Mouse (Mus musculus): ENCODE data around the gene Rnf144b. TPM values are rescaled to one million over a fixed set of nuclear protein-coding genes. Genes with fewer than 3 reads are reported as not detected.
A peak's percentile ranks its signal among the peaks of the same experiment; 100 is the strongest.

Gene Rnf144b
- total and polyA plus RNA-seq, 3 experiments: 8.0 to 31.0 (median 18.1) TPM

DNA sequence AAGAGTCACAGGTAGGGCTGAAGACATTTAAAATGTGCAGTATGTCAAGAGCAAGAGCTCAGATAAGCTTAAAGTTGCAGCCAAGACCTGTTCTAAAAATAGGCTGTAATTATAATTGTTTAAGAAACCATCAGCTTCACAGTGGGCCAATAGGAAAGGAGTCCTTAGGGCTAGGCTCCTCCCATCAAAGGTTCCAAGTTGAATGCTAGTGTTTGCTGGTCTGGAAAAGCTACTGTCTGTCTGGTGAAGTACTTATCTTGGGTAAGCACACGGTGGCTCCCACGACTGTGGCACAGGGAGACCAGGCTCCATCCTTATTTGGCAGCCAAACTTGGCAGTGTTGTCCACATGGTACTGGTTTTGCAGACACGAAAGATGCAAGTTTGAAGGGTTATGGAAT is 9.5 kb upstream of the Rnf144b start:
- no peak for DNase-seq
- Histone ChIP-seq H3K79me2 (replicated peaks; ENCODE audit: control insufficient read depth, insufficient read depth, low read length) (no peaks in the 10 kb centered on the region), H3K4me1 (ENCODE audit: control insufficient read depth, insufficient read depth, low read length) (peaks cover 2% of the 10 kb centered on the region; the same call in 1 of the 2 replicates), H3K27ac (no peak overlapping the region), H3K4me3 (no peak overlapping the region), H3K9ac (ENCODE audit: low read depth, low read length) (no peak overlapping the region), H3K27me3 (ENCODE audit: control insufficient read depth, insufficient read depth, low read length) (no peaks in the 10 kb centered on the region), H3K36me3 (ENCODE audit: control insufficient read depth, insufficient read depth, low read length) (no peaks in the 10 kb centered on the region)
- intact Hi-C loops (cut with DNase I): no loop called here
- TF ChIP-seq EP300 (IDR thresholded peaks at IDR 0.05; ENCODE audit: insufficient read depth, low read depth, low read length): no peak
- WGBS: 28% methylated on average over 3 of the region's 3 CpGs

DNA sequence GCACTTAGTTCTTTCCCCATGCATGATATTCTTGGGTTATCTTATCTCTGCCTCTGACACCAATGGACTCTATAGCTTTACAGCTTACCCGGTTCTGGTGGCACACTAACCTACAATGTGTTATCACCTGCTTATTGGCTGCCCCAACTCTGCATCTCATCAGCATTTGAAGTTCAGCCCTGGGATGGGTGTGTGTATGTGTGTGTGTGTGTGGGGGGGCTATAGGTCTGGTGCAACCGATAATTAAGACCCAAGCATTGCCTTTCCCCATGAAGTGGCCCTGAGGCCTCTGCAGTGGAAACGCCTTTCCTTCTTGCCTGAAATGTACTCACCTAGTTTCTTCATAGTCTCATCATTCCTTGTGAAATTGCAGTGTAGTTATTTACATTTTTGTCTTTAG is 6.5 kb upstream of the Rnf144b start:
- H3K9ac ChIP-seq (ENCODE audit: low read depth, low read length): no peak overlapping the region
- 76% methylated on average over 3 of the region's 3 CpGs for WGBS
- peaks cover 2% of the 10 kb centered on the region; the same call in 1 of the 2 replicates for H3K4me1 ChIP-seq (ENCODE audit: control insufficient read depth, insufficient read depth, low read length)
- intact Hi-C loops (cut with DNase I): no loop called here
- H3K27ac ChIP-seq: no peak overlapping the region
- no peak for TF ChIP-seq CTCF (IDR thresholded peaks at IDR 0.05)
- no peak for TF ChIP-seq EP300 (IDR thresholded peaks at IDR 0.05; ENCODE audit: insufficient read depth, low read depth, low read length)
- TF ChIP-seq POLR2A (IDR thresholded peaks at IDR 0.05; ENCODE audit: insufficient read depth, low read depth, low read length): no peak
- DNase-seq: no peak
- no peaks in the 10 kb centered on the region for H3K79me2 ChIP-seq (replicated peaks; ENCODE audit: control insufficient read depth, insufficient read depth, low read length)
- no peak overlapping the region for H3K4me3 ChIP-seq
- no peaks in the 10 kb centered on the region for H3K27me3 ChIP-seq (ENCODE audit: control insufficient read depth, insufficient read depth, low read length)
- H3K36me3 ChIP-seq (ENCODE audit: control insufficient read depth, insufficient read depth, low read length): no peaks in the 10 kb centered on the region

DNA sequence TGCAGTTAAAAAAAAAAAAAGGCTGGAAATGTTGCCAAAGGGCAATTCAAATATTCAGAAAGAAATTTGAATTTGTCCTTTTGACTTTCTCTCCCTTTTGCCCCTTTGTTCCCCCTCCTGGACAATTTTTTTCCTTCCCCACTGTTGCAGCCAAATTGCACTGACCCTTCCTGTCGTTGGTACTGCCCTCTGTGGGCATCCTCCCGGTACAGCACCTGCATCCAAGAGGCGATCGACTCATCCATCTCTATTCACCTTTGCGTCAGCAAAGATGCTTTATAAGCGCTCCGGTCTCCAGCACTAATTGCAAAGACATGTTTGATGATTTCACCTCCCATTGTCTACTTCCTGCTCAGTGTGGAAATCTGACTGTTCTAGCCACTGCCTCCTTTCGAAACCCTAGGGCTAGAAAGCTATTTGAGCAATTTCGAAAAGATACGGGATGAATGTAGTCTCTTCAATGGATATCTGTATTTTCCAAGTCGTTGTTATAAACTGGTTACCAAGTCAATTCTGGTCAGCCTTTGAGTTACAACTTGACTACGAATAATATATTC is 1.0 kb upstream of the Rnf144b start:
- H3K4me3 ChIP-seq: no peak overlapping the region
- 35% methylated on average over 12 of the region's 12 CpGs for WGBS
- intact Hi-C loops (cut with DNase I): no loop called here
- no peak for DNase-seq
- no peak overlapping the region for H3K9ac ChIP-seq (ENCODE audit: low read depth, low read length)
- peak; percentile 44 for TF ChIP-seq CTCF (IDR thresholded peaks at IDR 0.05)
- no peak for TF ChIP-seq EP300 (IDR thresholded peaks at IDR 0.05; ENCODE audit: insufficient read depth, low read depth, low read length)
- H3K27me3 ChIP-seq (ENCODE audit: control insufficient read depth, insufficient read depth, low read length): no peaks in the 10 kb centered on the region
- no peaks in the 10 kb centered on the region for H3K36me3 ChIP-seq (ENCODE audit: control insufficient read depth, insufficient read depth, low read length)
- H3K4me1 ChIP-seq (ENCODE audit: control insufficient read depth, insufficient read depth, low read length): no peaks in the 10 kb centered on the region
- no peak overlapping the region for H3K27ac ChIP-seq
- no peaks in the 10 kb centered on the region for H3K79me2 ChIP-seq (replicated peaks; ENCODE audit: control insufficient read depth, insufficient read depth, low read length)

DNA sequence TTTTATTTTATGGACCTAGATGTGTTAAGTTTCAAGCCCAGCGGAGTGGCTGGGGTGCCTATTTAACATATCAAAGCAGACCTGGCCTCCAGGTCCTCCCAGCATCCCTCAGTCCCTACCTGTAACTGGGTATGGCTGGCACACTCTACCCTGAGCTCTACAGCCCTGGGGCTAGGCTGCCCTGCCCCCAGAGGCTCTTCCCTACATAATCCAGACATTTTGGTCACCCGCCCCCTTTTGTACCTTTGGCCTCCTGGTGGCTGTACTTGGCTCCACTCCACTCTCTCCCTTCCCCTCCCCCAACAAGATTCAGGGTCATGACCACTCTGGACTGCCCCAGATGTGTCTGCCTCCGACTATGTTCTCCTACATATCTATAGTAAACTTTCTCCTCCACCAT is 2.0 kb downstream of the Rnf144b start:
- Histone ChIP-seq H3K27ac (no peak overlapping the region), H3K27me3 (ENCODE audit: control insufficient read depth, insufficient read depth, low read length) (no peaks in the 10 kb centered on the region), H3K4me1 (ENCODE audit: control insufficient read depth, insufficient read depth, low read length) (no peaks in the 10 kb centered on the region), H3K4me3 (no peak overlapping the region), H3K9ac (ENCODE audit: low read depth, low read length) (no peak overlapping the region), H3K79me2 (replicated peaks; ENCODE audit: control insufficient read depth, insufficient read depth, low read length) (no peaks in the 10 kb centered on the region), H3K36me3 (ENCODE audit: control insufficient read depth, insufficient read depth, low read length) (no peaks in the 10 kb centered on the region)
- intact Hi-C loops (cut with DNase I): no loop called here
- TF ChIP-seq POLR2A (IDR thresholded peaks at IDR 0.05; ENCODE audit: insufficient read depth, low read depth, low read length) (no peak), CTCF (IDR thresholded peaks at IDR 0.05) (no peak), EP300 (IDR thresholded peaks at IDR 0.05; ENCODE audit: insufficient read depth, low read depth, low read length) (no peak)
- WGBS: 65% methylated on average over 3 of the region's 3 CpGs
- no peak for DNase-seq

DNA sequence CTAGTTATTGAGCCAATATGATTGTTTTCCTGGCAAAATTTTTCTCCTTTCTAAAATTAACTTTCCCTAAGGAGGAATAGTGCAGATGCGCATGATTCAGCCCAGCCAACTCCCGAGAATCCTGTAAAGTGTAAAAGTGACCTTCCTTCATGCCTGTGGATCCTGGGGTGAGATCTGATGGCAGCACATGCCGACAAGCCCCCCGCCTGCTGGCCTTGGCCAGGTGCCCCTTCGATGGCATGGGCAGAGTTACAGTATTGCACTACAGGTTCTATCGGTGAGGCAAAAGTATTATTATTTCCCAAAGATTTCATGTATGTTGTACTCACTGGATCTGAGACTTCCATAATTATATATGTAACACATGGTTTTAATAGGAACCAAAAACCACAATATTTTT is 2.5 kb downstream of the Rnf144b start:
- no peak for DNase-seq
- Histone ChIP-seq H3K4me1 (ENCODE audit: control insufficient read depth, insufficient read depth, low read length) (no peaks in the 10 kb centered on the region), H3K27me3 (ENCODE audit: control insufficient read depth, insufficient read depth, low read length) (no peaks in the 10 kb centered on the region), H3K79me2 (replicated peaks; ENCODE audit: control insufficient read depth, insufficient read depth, low read length) (no peaks in the 10 kb centered on the region), H3K4me3 (no peak overlapping the region), H3K27ac (no peak overlapping the region), H3K9ac (ENCODE audit: low read depth, low read length) (no peak overlapping the region), H3K36me3 (ENCODE audit: control insufficient read depth, insufficient read depth, low read length) (no peaks in the 10 kb centered on the region)
- intact Hi-C loops (cut with DNase I): no loop called here
- TF ChIP-seq POLR2A (IDR thresholded peaks at IDR 0.05; ENCODE audit: insufficient read depth, low read depth, low read length) (no peak), EP300 (IDR thresholded peaks at IDR 0.05; ENCODE audit: insufficient read depth, low read depth, low read length) (no peak), CTCF (IDR thresholded peaks at IDR 0.05) (no peak)
- 73% methylated on average over 6 of the region's 6 CpGs for WGBS

DNA sequence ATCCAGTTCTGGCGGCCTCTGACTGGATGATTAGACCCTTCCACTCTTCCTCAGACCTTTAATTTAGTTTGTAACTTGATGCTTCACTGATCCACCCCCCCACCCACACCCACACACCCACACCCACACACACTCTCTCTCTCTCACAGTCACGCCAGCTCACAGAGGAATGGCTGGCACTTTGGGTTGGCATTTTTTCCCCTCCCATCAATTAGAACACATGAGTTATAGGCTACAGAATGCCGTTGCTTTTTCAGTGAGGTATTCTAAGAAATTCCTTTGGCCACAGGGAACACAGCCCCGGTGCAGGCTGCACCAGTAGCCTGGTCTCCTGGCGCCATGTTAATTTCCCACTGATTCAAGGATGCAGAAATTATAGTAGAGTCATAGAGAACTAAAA is 3.1 kb downstream of the Rnf144b start:
- H3K36me3 ChIP-seq (ENCODE audit: control insufficient read depth, insufficient read depth, low read length): no peaks in the 10 kb centered on the region
- 84% methylated on average over 5 of the region's 5 CpGs for WGBS
- no peak overlapping the region for H3K4me3 ChIP-seq
- TF ChIP-seq POLR2A (IDR thresholded peaks at IDR 0.05; ENCODE audit: insufficient read depth, low read depth, low read length) (no peak), EP300 (IDR thresholded peaks at IDR 0.05; ENCODE audit: insufficient read depth, low read depth, low read length) (no peak), CTCF (IDR thresholded peaks at IDR 0.05) (no peak)
- H3K27me3 ChIP-seq (ENCODE audit: control insufficient read depth, insufficient read depth, low read length): no peaks in the 10 kb centered on the region
- no peaks in the 10 kb centered on the region for H3K4me1 ChIP-seq (ENCODE audit: control insufficient read depth, insufficient read depth, low read length)
- intact Hi-C loops (cut with DNase I): no loop called here
- H3K79me2 ChIP-seq (replicated peaks; ENCODE audit: control insufficient read depth, insufficient read depth, low read length): no peaks in the 10 kb centered on the region
- DNase-seq: no peak
- no peak overlapping the region for H3K27ac ChIP-seq
- no peak overlapping the region for H3K9ac ChIP-seq (ENCODE audit: low read depth, low read length)

Measured in heart, adult 2 months (tissue).